Mouse (Mus musculus) testis, adult 2 months (tissue): ENCODE results near the gene Pnpla7.

Experiments
- CTCF ChIP-seq: fragments of 200-500 bp; IDR thresholded peaks from 2 replicates; pipeline ENCODE4 v1.5.1; 2012; ENCODE audit warnings: low read depth, mild to moderate bottlenecking, inconsistent platforms, low read length, moderate library complexity; ENCODE audit not compliant: control insufficient read depth, insufficient read depth, insufficient replicate concordance
- POLR2A ChIP-seq: fragments of 200-500 bp; IDR thresholded peaks from 2 replicates; pipeline ENCODE4 v1.6.1; 2012; ENCODE audit warnings: low read depth, mild to moderate bottlenecking, inconsistent platforms, low read length, moderate library complexity; ENCODE audit not compliant: control insufficient read depth

GRCm38 (mm10) chr2:24975704-24976297 is at the start of gene Pnpla7:
- no peak for TF ChIP-seq POLR2A
- TF ChIP-seq CTCF = no peak
